Mouse (Mus musculus) right cerebral cortex, postnatal 10 days (tissue): ENCODE data around the gene Mrpl58.
"Not testable (repeated sequence)": the region's sequence is repeated elsewhere in the genome, so short reads cannot be mapped to it uniquely, and the experiment has no call there.

Experiments
- DNase-seq, 2 experiments: peaks; one replicate each; pipeline ENCODE4 v3.0.0; 2021; ENCODE audit warnings: low spot score in 2 of 2

Gene Mrpl58

DNA sequence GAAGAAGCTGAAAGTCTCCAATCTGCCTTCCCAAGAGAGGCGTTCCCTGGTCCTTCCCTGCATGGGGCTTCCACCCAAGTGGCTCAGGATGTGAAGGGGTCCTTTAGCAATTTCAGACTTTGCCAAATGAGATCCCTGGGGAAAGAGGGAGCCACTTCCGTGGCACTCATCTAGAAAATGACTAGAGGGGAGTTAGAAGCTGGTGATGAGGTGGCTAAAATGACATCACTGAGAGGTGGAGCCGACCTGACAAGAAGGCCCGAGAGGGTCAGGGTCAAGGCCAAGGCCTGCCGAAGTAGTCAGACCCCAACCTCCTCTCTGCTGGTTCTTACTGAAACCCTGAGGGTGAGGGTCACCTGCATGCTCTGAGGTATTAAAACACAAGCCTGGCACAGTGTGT lies 20.7 kb upstream of the Mrpl58 start:
- DNase-seq, result no peak

DNA sequence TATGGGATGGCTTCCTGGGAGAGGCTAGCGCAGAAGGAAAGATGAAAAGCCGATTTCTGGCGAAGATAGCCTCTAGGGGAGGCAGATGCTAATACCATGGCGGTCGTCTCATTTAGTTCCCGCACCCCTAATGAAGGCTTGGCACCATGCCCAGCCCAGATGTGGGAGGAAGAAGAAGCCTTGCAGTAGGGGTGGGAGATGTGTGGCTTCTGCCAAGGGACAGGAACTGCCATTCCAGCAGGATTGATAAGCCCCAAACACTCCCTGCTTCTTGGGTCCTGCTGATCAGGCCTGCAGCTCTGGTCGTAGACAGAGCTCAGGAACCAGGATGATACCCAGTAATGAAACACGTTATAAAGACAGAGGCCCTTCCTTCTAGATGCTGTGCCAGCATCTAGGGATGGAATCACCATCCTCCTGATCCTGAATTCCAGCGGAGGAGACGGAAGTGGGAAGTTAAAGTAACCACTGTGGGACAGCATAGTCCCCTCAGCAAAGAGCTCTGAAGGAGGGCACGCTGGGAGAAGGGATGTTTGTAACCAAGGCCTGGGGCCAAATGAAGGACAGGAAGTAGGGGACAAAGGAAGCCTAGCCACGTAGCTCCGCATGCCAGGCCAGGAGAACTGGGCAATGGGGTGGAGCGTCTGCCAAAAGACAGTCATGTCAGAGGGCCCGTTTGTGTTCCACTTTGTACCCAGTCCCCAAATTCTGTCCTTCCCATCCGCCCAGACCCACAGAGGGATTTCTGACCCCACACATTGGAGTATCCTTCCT lies 19.7 kb upstream of the Mrpl58 start:
- peak; percentile 80 to 87 for DNase-seq

DNA sequence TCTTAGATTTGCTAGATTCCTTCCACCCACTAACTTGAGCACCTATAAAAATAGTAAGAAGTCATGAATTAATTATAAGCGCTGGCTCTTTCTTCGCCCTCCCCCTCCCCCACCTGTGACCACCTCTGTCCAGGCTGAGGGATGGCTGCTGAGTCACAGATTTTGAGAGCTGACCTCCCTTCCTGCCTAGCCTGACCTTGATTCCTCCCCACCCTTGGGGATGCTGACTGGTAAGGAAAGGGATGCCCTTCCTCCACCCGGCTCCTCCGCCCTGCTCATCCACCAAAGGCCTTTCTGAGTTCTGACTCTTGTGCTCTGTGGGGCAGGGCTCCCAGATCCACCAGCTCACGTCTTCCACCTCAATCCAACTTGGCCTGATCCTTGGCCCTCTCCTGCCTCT lies 19.0 kb upstream of the Mrpl58 start:
- DNase-seq, result no peak

DNA sequence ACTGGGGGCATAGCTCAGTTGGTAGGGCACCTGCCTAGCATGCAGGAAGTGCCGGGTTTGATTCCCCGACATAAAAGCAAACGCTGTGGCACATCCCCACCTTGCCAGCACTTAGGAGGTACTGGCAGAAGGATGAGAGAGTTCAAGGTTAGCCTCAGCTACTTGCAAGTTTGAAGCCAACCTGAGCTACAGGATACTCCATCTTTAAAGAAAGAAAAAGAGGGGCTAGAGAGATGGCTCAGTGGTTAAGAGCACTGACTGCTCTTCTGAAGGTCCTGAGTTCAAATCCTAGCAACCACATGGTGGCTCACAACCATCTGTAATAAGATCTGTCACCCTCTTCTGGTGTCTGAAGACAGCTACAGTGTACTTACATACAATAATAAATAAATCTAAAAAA lies 16.7 kb upstream of the Mrpl58 start:
- not testable (repeated sequence) for DNase-seq

GRCm38 (mm10) chr11:115391358-115391757 lies 12.2 kb upstream of the Mrpl58 start:
- DNase-seq, result no peak

DNA sequence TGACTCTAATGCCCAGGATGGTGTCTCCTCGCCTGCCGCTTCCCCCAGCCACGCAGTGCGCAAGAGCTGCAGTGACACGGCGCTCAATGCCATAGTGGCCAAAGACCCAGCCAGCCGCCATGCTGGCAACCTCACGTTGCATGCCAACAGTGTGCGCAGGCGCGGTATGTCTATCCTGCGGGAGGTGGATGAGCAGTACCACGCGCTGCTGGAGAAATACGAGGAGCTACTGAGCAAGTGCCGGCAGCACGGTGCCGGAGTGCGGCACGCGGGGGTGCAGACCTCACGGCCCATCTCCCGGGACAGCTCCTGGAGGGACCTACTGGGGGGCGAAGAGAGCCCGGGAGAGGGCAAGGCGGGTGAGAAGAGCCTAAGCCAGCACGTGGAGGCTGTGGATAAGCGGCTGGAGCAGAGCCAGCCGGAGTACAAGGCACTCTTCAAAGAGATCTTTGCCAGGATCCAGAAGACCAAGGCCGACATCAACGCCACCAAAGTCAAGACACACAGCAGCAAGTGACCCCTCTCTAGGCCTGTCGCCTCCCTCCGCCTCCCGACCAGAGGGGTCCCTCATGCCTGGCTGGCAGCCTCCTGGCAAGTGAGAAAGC lies 9.7 kb upstream of the Mrpl58 start:
- no peak for DNase-seq

- DNase-seq, result no peak
Observed at GRCm38 (mm10) chr11:115398085-115398484, 5.5 kb upstream of the Mrpl58 start.

DNA sequence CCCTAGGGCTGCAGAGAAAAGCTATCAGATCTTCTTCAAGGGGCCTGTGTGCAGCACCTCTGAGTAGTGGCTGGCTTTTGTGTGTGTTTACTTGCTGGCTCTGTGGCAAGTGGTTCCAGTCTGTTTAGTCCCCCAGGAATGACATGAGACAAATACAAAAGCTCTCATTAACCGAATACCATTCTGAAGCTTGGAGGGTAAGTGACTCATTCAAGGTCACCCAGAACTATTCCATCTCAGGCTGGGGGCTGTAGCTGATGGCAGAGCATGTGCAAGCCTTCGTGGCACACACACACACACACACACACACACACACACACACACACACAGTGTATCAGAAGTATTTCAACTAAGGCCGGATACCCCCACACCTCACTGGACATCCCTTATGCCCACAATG lies 3.4 kb upstream of the Mrpl58 start:
- DNase-seq, result no peak

GRCm38 (mm10) chr11:115400630-115401391 lies 2.7 kb upstream of the Mrpl58 start:
- DNase-seq, result peak in 1 of 2 experiments; percentile 69

DNA sequence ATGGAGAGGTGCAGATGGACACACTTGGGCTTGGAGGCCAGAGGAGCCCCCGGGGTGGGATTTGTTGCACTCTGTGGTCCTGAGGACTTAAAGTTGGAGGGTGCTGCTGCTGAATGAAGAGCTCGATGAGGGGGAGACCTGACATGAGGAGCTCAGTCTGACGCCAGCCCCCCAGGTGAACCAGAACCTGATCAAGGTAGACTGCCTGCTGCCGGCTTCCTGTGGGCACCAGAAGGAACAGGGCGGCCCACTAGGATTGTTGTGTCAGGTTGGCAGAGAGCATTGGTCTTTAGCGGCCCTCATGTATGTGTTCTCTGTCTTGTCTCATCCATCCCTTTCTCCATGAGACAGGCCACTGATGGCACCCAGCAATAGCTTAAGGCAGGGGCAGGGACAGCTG lies 2.2 kb downstream of the Mrpl58 start:
- no peak for DNase-seq

GRCm38 (mm10) chr11:115406858-115407401 lies 3.4 kb downstream of the Mrpl58 start:
- no peak for DNase-seq

DNA sequence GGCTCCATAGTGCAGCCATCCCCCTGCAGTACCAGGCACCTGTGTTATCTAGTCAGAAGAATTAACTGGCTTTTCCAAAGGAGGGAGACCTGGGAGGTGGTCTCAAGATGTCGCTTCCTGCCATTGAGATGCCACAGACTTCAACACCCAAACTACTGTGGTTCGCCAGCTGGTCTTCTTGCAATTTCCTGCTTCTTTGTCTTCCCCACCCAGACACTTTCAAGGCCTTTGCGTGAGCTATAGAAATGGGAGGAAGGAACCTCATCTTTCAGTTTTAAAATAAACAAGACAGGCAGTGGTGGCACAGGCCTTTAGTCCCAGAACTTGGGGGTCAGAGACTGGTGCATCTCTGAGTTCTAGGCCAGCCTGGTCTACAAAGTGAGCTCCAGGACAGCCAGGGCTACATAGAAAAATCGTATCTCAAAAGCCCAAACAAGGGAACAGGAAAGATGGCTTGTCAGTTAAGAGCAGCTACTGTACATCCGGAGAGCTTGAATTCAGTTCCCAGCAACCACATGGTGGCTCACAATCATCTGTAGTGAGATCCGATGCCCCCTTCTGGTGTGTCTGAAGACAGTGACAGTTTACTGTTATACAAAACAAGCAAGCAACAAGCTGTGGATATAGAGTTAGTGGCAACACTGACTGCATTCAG lies 4.8 kb downstream of the Mrpl58 start:
- no peak for DNase-seq

GRCm38 (mm10) chr11:115409556-115409955 lies 6.0 kb downstream of the Mrpl58 start:
- no peak for DNase-seq

- DNase-seq, result peak; percentile 97 to 98
Observed at GRCm38 (mm10) chr11:115419531-115420237, 16.1 kb downstream of the Mrpl58 start, which contains the start of the genes Atp5h and Kctd2. Gene Atp5h, minus strand, starts transcription at chr11:115419962. Gene Kctd2, plus strand, starts transcription at chr11:115420128.

DNA sequence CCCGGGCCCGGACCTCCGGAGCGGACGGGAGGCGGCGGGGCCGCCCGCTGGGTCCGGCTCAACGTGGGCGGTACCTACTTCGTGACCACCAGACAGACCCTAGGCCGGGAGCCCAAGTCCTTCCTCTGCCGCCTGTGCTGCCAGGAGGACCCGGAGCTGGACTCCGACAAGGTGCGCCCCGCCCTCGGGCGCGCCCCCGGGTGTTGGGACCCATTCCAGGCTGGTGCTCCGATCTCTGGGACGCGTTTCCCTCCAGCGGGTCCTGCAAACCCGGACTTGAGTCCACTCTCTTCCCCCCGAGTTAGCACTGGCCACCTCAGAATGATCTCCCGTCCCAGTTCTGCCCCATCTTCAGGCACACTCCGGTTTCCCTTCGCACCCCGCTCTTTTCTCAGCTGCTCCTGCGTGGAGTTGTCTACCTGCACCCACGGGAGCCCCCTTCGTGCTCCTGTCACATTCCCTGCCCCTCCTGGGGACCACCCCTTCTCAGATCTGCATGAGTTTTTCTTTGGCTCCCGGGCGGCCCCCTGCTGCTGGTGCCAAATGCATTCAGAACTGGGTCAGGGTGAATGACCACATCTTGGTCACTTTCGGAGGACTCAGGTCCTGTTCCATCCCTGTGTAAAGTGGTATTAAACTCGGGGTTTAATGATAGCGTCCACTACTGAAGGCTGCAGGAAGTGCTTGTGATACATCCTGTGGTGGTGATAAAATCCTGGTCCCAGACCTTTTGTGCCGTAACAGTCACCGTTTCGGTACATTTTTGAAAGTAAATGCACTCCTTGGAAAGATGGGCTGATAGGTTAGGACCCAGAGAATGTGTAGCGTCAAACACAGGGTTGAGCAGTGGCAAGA lies 17.0 kb downstream of the Mrpl58 start:
- peak; percentile 74 to 78 for DNase-seq

DNA sequence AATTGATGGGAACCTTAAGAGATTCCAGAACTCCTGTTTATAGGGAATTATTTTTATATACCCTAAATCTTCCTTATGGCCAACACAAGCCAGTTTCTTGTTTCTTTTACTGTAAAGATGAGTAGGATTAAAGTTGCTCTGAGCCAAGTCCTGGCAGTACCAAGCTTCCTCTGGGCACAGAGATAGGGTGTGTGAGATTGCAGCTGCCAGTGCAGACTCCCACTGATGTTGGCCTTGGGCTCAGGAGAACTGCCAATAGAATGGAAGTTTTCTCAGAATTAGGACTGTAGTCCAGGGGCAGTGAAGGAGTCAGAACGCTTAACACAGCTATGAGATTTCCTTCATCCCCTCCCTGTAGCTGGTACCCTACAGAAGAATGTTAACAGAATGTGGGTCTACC lies 17.8 kb downstream of the Mrpl58 start:
- no peak for DNase-seq

DNA sequence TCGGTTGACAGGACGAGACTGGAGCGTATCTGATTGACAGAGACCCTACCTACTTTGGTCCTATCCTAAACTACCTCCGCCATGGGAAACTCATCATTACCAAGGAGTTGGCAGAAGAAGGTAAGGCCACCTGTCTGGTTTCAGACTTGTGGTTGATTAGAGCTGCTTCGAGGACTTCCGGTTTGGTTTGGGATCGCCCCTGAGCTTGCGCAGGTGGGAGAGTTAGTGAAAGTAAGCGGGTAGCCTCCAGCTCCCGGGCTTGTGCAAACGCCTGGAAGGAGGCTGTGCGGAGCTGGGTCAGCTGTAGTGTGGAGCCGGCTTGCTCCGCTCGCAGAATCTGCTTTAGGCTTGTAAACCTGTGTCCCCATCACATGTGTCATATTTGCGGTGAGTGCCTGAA lies 18.4 kb downstream of the Mrpl58 start:
- no peak for DNase-seq

- no peak for DNase-seq
Observed at GRCm38 (mm10) chr11:115423091-115423490, 19.5 kb downstream of the Mrpl58 start.

GRCm38 (mm10) chr11:115424666-115425065 lies 21.1 kb downstream of the Mrpl58 start:
- no peak for DNase-seq

DNA sequence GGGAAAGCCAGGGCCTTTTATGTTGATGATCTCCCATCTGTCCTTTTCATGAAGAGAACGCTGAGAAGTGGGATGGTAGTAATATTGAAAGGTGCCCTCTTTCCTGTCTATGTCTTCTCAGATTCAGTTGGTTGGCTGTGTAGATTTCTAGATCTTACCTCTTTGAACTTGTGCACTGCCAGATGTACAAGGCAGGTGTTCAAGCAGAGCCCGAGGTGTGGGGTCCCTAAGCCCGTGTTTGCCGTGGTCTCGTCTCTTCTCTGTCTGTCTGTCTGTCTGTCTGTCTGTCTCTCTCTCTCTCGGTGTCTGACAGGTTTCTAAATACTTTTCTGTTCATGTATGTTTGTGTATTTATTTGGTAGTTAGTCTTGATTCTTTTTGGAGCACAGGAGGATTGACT lies 22.1 kb downstream of the Mrpl58 start:
- no peak for DNase-seq
